Mouse (Mus musculus) midbrain, embryonic 10.5 days (tissue): ENCODE measurements around the gene Gcnt1. TPM values are rescaled to one million over a fixed set of nuclear protein-coding genes. Genes with fewer than 3 reads are reported as not detected.

ENCODE experiments used
- polyA plus RNA-seq: library from polyadenylated mRNA; unstranded; fragments of >200 nt; fragmentation: Nextera tagmentation; extraction: Ambion mirVana; gene quantifications from 2 replicates; pipeline ENCODE4 v1.2.1, GENCODE M21; 2016

The Gcnt1 gene
- polyA plus RNA-seq, 1 experiment from 2014 or later = 2.0 TPM

Other genes with a start within 250 kb of the Gcnt1 start
- gene Rfk, start 21.2 kb upstream of the Gcnt1 start, polyA plus RNA-seq = 60.2 and 62.0 TPM in 2 replicates